ENCODE assay signal across 14 mouse cellular contexts in the genomic region with DNA sequence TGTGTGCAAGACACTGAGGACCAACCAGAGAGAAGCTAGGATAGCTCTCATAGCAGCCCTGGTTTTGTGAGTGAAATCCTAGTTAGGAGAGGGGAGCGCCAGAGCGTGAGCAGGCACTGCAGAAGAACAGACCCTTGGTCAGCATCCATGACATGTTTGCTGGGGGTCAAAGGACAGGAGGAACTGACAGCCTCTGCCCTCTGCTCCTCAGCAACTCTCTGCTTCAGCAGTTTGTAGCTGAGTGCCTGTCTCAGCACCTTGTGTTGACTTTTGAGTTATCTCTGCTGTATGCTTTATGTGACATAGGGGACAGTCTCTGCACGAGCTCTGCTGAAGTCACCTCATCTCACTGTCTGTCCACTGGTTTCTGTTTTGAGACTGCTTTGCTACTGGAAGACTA. TPM values are rescaled to one million over a fixed set of nuclear protein-coding genes. Genes with fewer than 3 reads are reported as not detected.
DNase-seq lines count a peak whose midpoint lies in the region; ATAC-seq and TF ChIP-seq lines count a peak whose summit lies in the region.
"Had no signal": no experiment of that assay in that cellular context is flagged by ENCODE, and none has a peak within 500 bp of the region (broad histone marks: within the 10 kb centered on the region; RNA-seq: fewer than 3 reads in every experiment).

No protein-coding gene starts in this region.

- no peak overlapping the region for H3K4me2 ChIP-seq in intestine, embryonic 16.5 days (ENCODE audit: low read depth, low read length)
- H3K4me2 ChIP-seq: forebrain, embryonic 12.5 days; hindbrain, embryonic 14.5 days had no signal

- WGBS in intestine, embryonic 16.5 days, result 57% methylated on average over 3 of the region's 3 CpGs

- no peaks in the 10 kb centered on the region for H3K36me3 ChIP-seq in intestine, embryonic 16.5 days (ENCODE audit: control insufficient read depth, insufficient read depth, low read length)
- H3K36me3 ChIP-seq: forebrain, embryonic 12.5 days had no signal

- no peaks in the 10 kb centered on the region for H3K27me3 ChIP-seq in intestine, embryonic 16.5 days (replicated peaks; ENCODE audit: control insufficient read depth, insufficient read depth, low read length)
- H3K27me3 ChIP-seq: forebrain, embryonic 12.5 days had no signal

- H3K9me3 ChIP-seq in intestine, embryonic 16.5 days (ENCODE audit: control insufficient read depth, low read length), result no peaks in the 10 kb centered on the region
- H3K9me3 ChIP-seq: forebrain, embryonic 12.5 days had no signal

- H3K27ac ChIP-seq in left cerebral cortex, adult 2 months, result peak overlapping the region; percentile 37; the same call in 1 of the 2 replicates
- peak overlapping the region; percentile 3; the same call in 1 of the 2 replicates for H3K27ac ChIP-seq in intestine, embryonic 16.5 days (ENCODE audit: low read length)
- H3K27ac ChIP-seq: forebrain, embryonic 12.5 days; hindbrain, embryonic 14.5 days; macrophage had no signal

- H3K4me1 ChIP-seq in intestine, embryonic 16.5 days (ENCODE audit: control insufficient read depth, insufficient read depth, low read length), result peaks cover 30% of the 10 kb centered on the region

- intact Hi-C loops in left cerebral cortex, adult 2 months (cut with DNase I), result no loop called here

- no peak for TF ChIP-seq CTCF in left cerebral cortex, adult 2 months (IDR thresholded peaks at IDR 0.05)

- ATAC-seq in intestine, embryonic 16.5 days, result peak; percentile 36
- no peak for ATAC-seq in megakaryocyte, adult 5-6 weeks (ENCODE audit: poor library complexity, severe bottlenecking)

- peak; percentile 14 for DNase-seq in adrenal gland, adult 2 months
- DNase-seq in adrenal gland, postnatal 10 days, result no peak
- no peak for DNase-seq in left cerebral cortex, adult 2 months (ENCODE audit: extremely low spot score in 1 of 2, low spot score in 2 of 2)
- DNase-seq in left cerebral cortex, adult 11 months (ENCODE audit: low spot score), result no peak
- DNase-seq in kidney, postnatal 14 days, result peak; percentile 73
- DNase-seq in frontal cortex, adult 2 months (ENCODE audit: extremely low spot score in 1 of 2, low spot score in 1 of 2), result no peak
- DNase-seq: cerebellum, adult 11 months; gastrocnemius, postnatal 25 days; left cerebral cortex, postnatal 4 days had no signal

- H3K4me3 ChIP-seq in left cerebral cortex, adult 2 months, result no peak overlapping the region
- no peak overlapping the region for H3K4me3 ChIP-seq in intestine, embryonic 16.5 days (ENCODE audit: low read length)
- H3K4me3 ChIP-seq: forebrain, embryonic 12.5 days had no signal

- no peak overlapping the region for H3K9ac ChIP-seq in intestine, embryonic 16.5 days (ENCODE audit: low read depth, low read length)
- H3K9ac ChIP-seq: forebrain, embryonic 12.5 days; hindbrain, embryonic 14.5 days had no signal

RNA-seq across cellular contexts. Expression of a gene that starts 13.6 kb away (rescaled TPM):
- 10 to 100 TPM; 19.5 to 36.4 TPM for total RNA-seq in adrenal gland, adult 2 months (2021)
- 6.8 and 8.8 TPM in 2 replicates for polyA plus RNA-seq in adrenal gland, adult 2 months (2012; rRNA removed)
- total RNA-seq in adrenal gland, postnatal 10 days (2021), result 10 to 100 TPM; 35.0 to 39.0 TPM
- total RNA-seq in left cerebral cortex, adult 2 months (2021), result 1 to 10 TPM; 3.0 to 4.4 TPM
- polyA plus RNA-seq in intestine, embryonic 16.5 days (2015; fragmentation: Nextera tagmentation; extraction: Ambion mirVana), result 2.5 and 3.4 TPM in 2 replicates
- total RNA-seq in megakaryocyte, adult 5-6 weeks (2015), result 5.3 and 8.3 TPM in 2 replicates
- total RNA-seq in megakaryocyte, adult 5-6 weeks (2017), result 0.73 and 1.3 TPM in 2 replicates
- polyA plus RNA-seq in frontal cortex, adult 2 months (2012; rRNA removed), result 4.0 and 5.5 TPM in 2 replicates

Comparison
In these comparisons a context has a peak if more than half of its experiments do, and no peak if none do; other contexts are left out.
1. DNase-seq: peak in adrenal gland, adult 2 months (single experiment) and kidney, postnatal 14 days (single experiment); none in adrenal gland, postnatal 10 days (single experiment), left cerebral cortex, adult 2 months (0 of 2), left cerebral cortex, adult 11 months (single experiment) and frontal cortex, adult 2 months (0 of 2).